8 mouse cellular contexts compared by ENCODE assay signal in the genomic region with DNA sequence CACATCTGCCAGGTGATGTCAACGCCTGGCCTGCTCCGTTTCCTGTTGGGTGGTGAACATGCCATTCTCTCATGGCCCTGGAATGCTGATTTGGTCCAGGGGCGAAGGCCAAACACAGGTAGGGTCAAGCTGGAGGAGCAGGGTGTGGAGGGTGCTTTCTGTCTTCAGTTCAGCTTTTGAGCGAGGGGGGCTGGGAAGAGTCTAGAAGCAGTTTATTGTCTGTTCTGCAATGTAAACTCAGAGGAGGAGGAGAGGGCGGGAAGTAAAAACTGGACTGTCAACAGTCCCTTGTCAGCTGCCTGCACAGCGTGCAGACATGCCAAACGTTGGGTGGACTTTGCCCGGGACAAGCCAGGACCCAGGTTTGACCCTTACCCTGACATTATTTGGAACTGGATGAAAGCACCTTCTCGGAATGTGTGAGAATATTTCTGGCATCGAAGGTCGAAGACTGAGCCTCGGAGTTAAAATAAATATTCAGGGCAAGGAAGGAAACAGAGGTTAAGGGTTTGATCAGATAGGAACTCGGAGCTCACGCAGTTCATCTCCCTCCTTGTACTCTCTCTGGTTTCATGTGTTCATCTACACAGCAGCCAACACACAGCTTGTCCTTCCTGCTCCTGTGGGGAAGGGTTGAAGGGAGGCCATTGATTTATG.
DNase-seq lines count a peak whose midpoint lies in the region; ATAC-seq and TF ChIP-seq lines count a peak whose summit lies in the region.

No protein-coding gene starts in this region.

- H3K4me3 ChIP-seq in intestine, embryonic 16.5 days (ENCODE audit: low read length) = no peak overlapping the region; the same call in 1 of the 2 replicates
- no peak overlapping the region for H3K4me3 ChIP-seq in liver, embryonic 14.5 days (ENCODE audit: insufficient read depth in 1 of 2, low read depth in 2 of 2, low read length in 2 of 2)
- no peak overlapping the region for H3K4me3 ChIP-seq in stomach, embryonic 16.5 days (replicated peaks; ENCODE audit: low read length)

- intact Hi-C loops in left cerebral cortex, postnatal 36 days (cut with DNase I) = no loop called here

- peak overlapping the region; percentile 56 for H3K27ac ChIP-seq in intestine, embryonic 16.5 days (ENCODE audit: low read length)
- no peak overlapping the region for H3K27ac ChIP-seq in liver, embryonic 14.5 days
- peak overlapping the region; percentile 47 for H3K27ac ChIP-seq in stomach, embryonic 16.5 days (ENCODE audit: low read length)

- H3K4me1 ChIP-seq in intestine, embryonic 16.5 days (ENCODE audit: control insufficient read depth, insufficient read depth, low read length) = peaks cover 13% of the 10 kb centered on the region
- H3K4me1 ChIP-seq in liver, embryonic 14.5 days (replicated peaks; ENCODE audit: control insufficient read depth in 2 of 2, insufficient read depth in 2 of 2, low read length in 1 of 2) = peaks cover 0 to 24% of the 10 kb centered on the region in 2 experiments; a peak in 2 of 4 replicates
- H3K4me1 ChIP-seq in stomach, embryonic 16.5 days (ENCODE audit: control insufficient read depth, insufficient read depth, low read length) = peaks cover 19% of the 10 kb centered on the region

- 11% methylated on average over 14 of the region's 14 CpGs for WGBS in intestine, embryonic 16.5 days
- WGBS in liver, embryonic 14.5 days (ENCODE audit: insufficient replicate concordance) = 12% methylated on average over 14 of the region's 14 CpGs
- WGBS in stomach, embryonic 16.5 days = 13% methylated on average over 14 of the region's 14 CpGs

- H3K27me3 ChIP-seq in intestine, embryonic 16.5 days (replicated peaks; ENCODE audit: control insufficient read depth, insufficient read depth, low read length) = no peaks in the 10 kb centered on the region
- no peaks in the 10 kb centered on the region for H3K27me3 ChIP-seq in liver, embryonic 14.5 days (ENCODE audit: control insufficient read depth, insufficient read depth, low read length)
- no peaks in the 10 kb centered on the region for H3K27me3 ChIP-seq in stomach, embryonic 16.5 days (ENCODE audit: control insufficient read depth, insufficient read depth, low read length)

- H3K4me2 ChIP-seq in intestine, embryonic 16.5 days (ENCODE audit: low read depth, low read length) = peak overlapping the region; percentile 21; the same call in 1 of the 2 replicates
- H3K4me2 ChIP-seq in liver, embryonic 14.5 days (ENCODE audit: low read depth) = no peak overlapping the region
- H3K4me2 ChIP-seq in stomach, embryonic 16.5 days (ENCODE audit: low read depth, low read length) = peak overlapping the region; percentile 14; the same call in 1 of the 2 replicates

- 0 out of 2 replicates have a peak, but pooled peaks have one; percentile 13 for TF ChIP-seq EP300 in liver, embryonic 14.5 days (IDR thresholded peaks at IDR 0.05; ENCODE audit: low read depth)

- H3K9me3 ChIP-seq in intestine, embryonic 16.5 days (ENCODE audit: control insufficient read depth, low read length) = no peaks in the 10 kb centered on the region
- no peaks in the 10 kb centered on the region for H3K9me3 ChIP-seq in liver, embryonic 14.5 days (ENCODE audit: control insufficient read depth, low read length)
- no peaks in the 10 kb centered on the region for H3K9me3 ChIP-seq in stomach, embryonic 16.5 days (replicated peaks; ENCODE audit: control insufficient read depth, low read length)

- no peaks in the 10 kb centered on the region for H3K36me3 ChIP-seq in intestine, embryonic 16.5 days (ENCODE audit: control insufficient read depth, insufficient read depth, low read length)
- H3K36me3 ChIP-seq in liver, embryonic 14.5 days (replicated peaks; ENCODE audit: control insufficient read depth, insufficient read depth, low read depth) = no peaks in the 10 kb centered on the region
- H3K36me3 ChIP-seq in stomach, embryonic 16.5 days (ENCODE audit: control insufficient read depth, insufficient read depth, low read length) = no peaks in the 10 kb centered on the region

- DNase-seq in adrenal gland, postnatal 25 days = peak; percentile 40
- peak; percentile 29 for DNase-seq in gastrocnemius, postnatal 10 days
- peak in 2 of 3 experiments; percentile 15 to 19 for DNase-seq in liver, embryonic 14.5 days (ENCODE audit: low read depth in 3 of 3, low spot score in 3 of 3)
- no peak for DNase-seq in left cerebral cortex, postnatal 36 days (ENCODE audit: low spot score in 2 of 2)
- DNase-seq in cerebellum, adult 11 months = no peak
- no peak for DNase-seq in frontal cortex, postnatal 36 days (ENCODE audit: low spot score in 2 of 2)

- H3K9ac ChIP-seq in intestine, embryonic 16.5 days (ENCODE audit: low read depth, low read length) = peak overlapping the region; percentile 34; the same call in 1 of the 2 replicates
- H3K9ac ChIP-seq in liver, embryonic 14.5 days (replicated peaks) = no peak overlapping the region
- H3K9ac ChIP-seq in stomach, embryonic 16.5 days (ENCODE audit: low read length) = no peak overlapping the region

- TF ChIP-seq CTCF in liver, embryonic 14.5 days (IDR thresholded peaks at IDR 0.05; ENCODE audit: low read depth) = no peak

- ATAC-seq in intestine, embryonic 16.5 days = peak; percentile 87
- peak; percentile 60; the same call in 1 of the 2 replicates for ATAC-seq in liver, embryonic 14.5 days (ENCODE audit: insufficient read depth)
- ATAC-seq in stomach, embryonic 16.5 days (ENCODE audit: insufficient read depth, low FRiP score) = peak; percentile 76; the same call in 1 of the 2 replicates

Comparison
In these comparisons a context has a peak if more than half of its experiments do, and no peak if none do; other contexts are left out.
1. DNase-seq: peak in adrenal gland, postnatal 25 days (single experiment), gastrocnemius, postnatal 10 days (single experiment) and liver, embryonic 14.5 days (2 of 3); none in left cerebral cortex, postnatal 36 days (0 of 2), cerebellum, adult 11 months (single experiment) and frontal cortex, postnatal 36 days (0 of 2).
2. Peak in every context shown above with its lines, with median percentiles within 50 percentile points of each other: ATAC-seq.